Mouse (Mus musculus) bone marrow, adult 2 months (tissue): ENCODE measurements around the gene Gdf1. TPM values are rescaled to one million over a fixed set of nuclear protein-coding genes. Genes with fewer than 3 reads are reported as not detected.
A peak's percentile ranks its signal among the peaks of the same experiment; 100 is the strongest.

Source experiments
- H3K27ac ChIP-seq: fragments of 200-500 bp; 2 replicates; pipeline ENCODE4 v1.5.1; 2012; ENCODE audit warnings: low read depth, mild to moderate bottlenecking, control low read depth, inconsistent platforms, low read length; ENCODE audit not compliant: control insufficient read depth, poor library complexity, insufficient read depth
- H3K4me1 ChIP-seq: fragments of 200-500 bp; 2 replicates; pipeline ENCODE4 v1.6.1; 2011; ENCODE audit warnings: low read length; ENCODE audit not compliant: control insufficient read depth, insufficient read depth
- H3K4me3 ChIP-seq: fragments of 200-500 bp; replicated peaks from 2 replicates; pipeline ENCODE3; 2011; ENCODE audit warnings: mild to moderate bottlenecking, low read depth, low read length, control low read depth; ENCODE audit not compliant: control insufficient read depth
- CTCF ChIP-seq: fragments of 200-500 bp; IDR thresholded peaks from 2 replicates; pipeline ENCODE4 v1.5.1; 2011; ENCODE audit warnings: low read length, control low read depth; ENCODE audit not compliant: control insufficient read depth, insufficient read depth
- POLR2A ChIP-seq: fragments of 200-500 bp; IDR thresholded peaks from 2 replicates; pipeline ENCODE4 v1.6.1; 2011; ENCODE audit warnings: low read depth, mild to moderate bottlenecking, control low read depth, low read length, borderline replicate concordance; ENCODE audit not compliant: control insufficient read depth
- WGBS: fragments of 180-500 bp; shearing (Covaris S2); methylation state at CpG from one replicate; pipeline ENCODE4 v1.1.7; 2018; 5-methylcytosine and 5-hydroxymethylcytosine counted together
- polyA plus RNA-seq: library from polyadenylated mRNA; stranded (reverse); fragments of >200 nt; gene quantifications from 2 replicates; pipeline ENCODE4 v1.2.4, GENCODE M21; 2011; ENCODE audit warnings: low replicate concordance; ENCODE audit not compliant: missing spikeins, insufficient read depth, insufficient read length

Gene Gdf1
- polyA plus RNA-seq, 1 experiment, result not detected

- Histone ChIP-seq H3K4me3 (no peak overlapping the region), H3K27ac (no peak overlapping the region), H3K4me1 (no peaks in the 10 kb centered on the region)
- TF ChIP-seq POLR2A, result no peak
- TF ChIP-seq CTCF, result no peak
- 75% methylated on average over 5 of the region's 5 CpGs for WGBS
These were observed 37.0 kb downstream of the Gdf1 start for GRCm38 (mm10) chr8:70366588-70366987.

- no peak for TF ChIP-seq POLR2A
- no peak for TF ChIP-seq CTCF
- H3K4me3 ChIP-seq, result no peak overlapping the region
- H3K4me1 ChIP-seq, result no peaks in the 10 kb centered on the region; the same call in 1 of the 2 replicates
- WGBS, result 87% methylated on average over 7 of the region's 7 CpGs
- H3K27ac ChIP-seq, result no peak overlapping the region
These were observed 40.9 kb downstream of the Gdf1 start for GRCm38 (mm10) chr8:70370476-70370875.

GRCm38 (mm10) chr8:70371951-70372350 is 42.3 kb downstream of the Gdf1 start:
- TF ChIP-seq POLR2A (no peak), CTCF (no peak)
- no peak overlapping the region for H3K4me3 ChIP-seq
- WGBS, result 70% methylated on average over 6 of the region's 6 CpGs
- no peak overlapping the region; the same call in 1 of the 2 replicates for H3K27ac ChIP-seq
- no peaks in the 10 kb centered on the region; the same call in 1 of the 2 replicates for H3K4me1 ChIP-seq

GRCm38 (mm10) chr8:70373397-70374317 is 44.0 kb downstream of the Gdf1 start, which contains the start of gene Comp:
Gene Comp (plus strand): TSS chr8:70373558.
- Histone ChIP-seq H3K4me1 (no peaks in the 10 kb centered on the region; the same call in 1 of the 2 replicates), H3K27ac (no peak within 1 kb of the TSS; the same call in 1 of the 2 replicates), H3K4me3 (peak within 1 kb of the TSS; percentile 37)
- TF ChIP-seq POLR2A, result no peak
- no peak for TF ChIP-seq CTCF
- 7% methylated on average over 47 of the region's 47 CpGs for WGBS

- Histone ChIP-seq H3K4me3 (peak overlapping the region; percentile 37), H3K27ac (no peak overlapping the region; the same call in 1 of the 2 replicates), H3K4me1 (no peaks in the 10 kb centered on the region; the same call in 1 of the 2 replicates)
- under 1% methylated on average over 53 of the region's 53 CpGs for WGBS
- 0 out of 2 replicates have a peak, but pooled peaks have one; percentile 9 for TF ChIP-seq POLR2A
- no peak for TF ChIP-seq CTCF
These were observed 44.8 kb downstream of the Gdf1 start for GRCm38 (mm10) chr8:70374318-70374927.

GRCm38 (mm10) chr8:70375212-70375859 is 45.7 kb downstream of the Gdf1 start:
- no peaks in the 10 kb centered on the region; the same call in 1 of the 2 replicates for H3K4me1 ChIP-seq
- 3% methylated on average over 35 of the region's 35 CpGs for WGBS

GRCm38 (mm10) chr8:70376275-70376741 is 46.7 kb downstream of the Gdf1 start:
- H3K27ac ChIP-seq, result no peak overlapping the region
- H3K4me3 ChIP-seq, result no peak overlapping the region
- WGBS, result 7% methylated on average over 37 of the region's 37 CpGs
- TF ChIP-seq POLR2A (no peak), CTCF (no peak)
- no peaks in the 10 kb centered on the region; the same call in 1 of the 2 replicates for H3K4me1 ChIP-seq

More at GRCm38 (mm10) chr8:70375212-70375859, 45.7 kb downstream of the Gdf1 start:
- no peak for TF ChIP-seq CTCF
- no peak for TF ChIP-seq POLR2A
- no peak overlapping the region for H3K27ac ChIP-seq
- H3K4me3 ChIP-seq, result no peak overlapping the region
